Mouse (Mus musculus) kidney, postnatal 0 days (tissue): ENCODE results near the gene Rgr. TPM values are rescaled to one million over a fixed set of nuclear protein-coding genes. Genes with fewer than 3 reads are reported as not detected.
"Not testable (repeated sequence)": the region's sequence is repeated elsewhere in the genome, so short reads cannot be mapped to it uniquely, and the experiment has no call there.

Experiments used
- ATAC-seq: fragments of 200-750 bp; cut with Nextera tagmentation; replicated peaks from 2 replicates; pipeline ENCODE4 v1.8.0; 2017; ENCODE audit warnings: low read depth, moderate number of reproducible peaks, moderate TSS enrichment, moderate library complexity; ENCODE audit not compliant: low FRiP score
- DNase-seq: peaks from one replicate; pipeline ENCODE4 v3.0.0-alpha.2; 2016; ENCODE audit warnings: low spot score
- H3K27ac ChIP-seq: fragments of 300-500 bp; sonication (generic); 2 replicates; pipeline ENCODE4 v1.5.1; 2014; ENCODE audit warnings: mild to moderate bottlenecking
- H3K27me3 ChIP-seq: fragments of 300-500 bp; sonication (generic); 2 replicates; pipeline ENCODE4 v1.6.1; 2014; ENCODE audit warnings: low read length, mixed read lengths; ENCODE audit not compliant: insufficient read depth
- H3K36me3 ChIP-seq: fragments of 300-500 bp; sonication (generic); 2 replicates; pipeline ENCODE4 v1.6.1; 2014; ENCODE audit warnings: low read length, mixed read lengths; ENCODE audit not compliant: insufficient read depth
- H3K4me1 ChIP-seq: fragments of 300-500 bp; sonication (generic); replicated peaks from 2 replicates; pipeline ENCODE4 v1.6.1; 2014; ENCODE audit warnings: antibody characterized with exemption, low read length, mixed read lengths; ENCODE audit not compliant: insufficient read depth
- H3K4me2 ChIP-seq: fragments of 300-500 bp; sonication (generic); 2 replicates; pipeline ENCODE4 v1.6.1; 2014; ENCODE audit warnings: mild to moderate bottlenecking, low read length, moderate library complexity, mixed read lengths
- H3K4me3 ChIP-seq: fragments of 300-500 bp; sonication (generic); replicated peaks from 2 replicates; pipeline ENCODE4 v1.5.1; 2014; ENCODE audit warnings: low read depth, low read length
- H3K9ac ChIP-seq: fragments of 300-500 bp; sonication (generic); 2 replicates; pipeline ENCODE4 v1.6.1; 2014; ENCODE audit warnings: low read depth, low read length
- H3K9me3 ChIP-seq: fragments of 300-500 bp; sonication (generic); replicated peaks from 2 replicates; pipeline ENCODE4 v1.6.1; 2016; ENCODE audit warnings: low read length, inconsistent platforms, mixed read lengths
- CTCF ChIP-seq: IDR thresholded peaks from 2 replicates; pipeline ENCODE4 v1.5.1; 2016; ENCODE audit warnings: antibody characterized with exemption, low read depth, mild to moderate bottlenecking, moderate library complexity
- WGBS: fragments of 180-500 bp; shearing (Covaris S2); extraction: QIAGEN DNeasy Blood & Tissue Kit; methylation state at CpG from one replicate; pipeline ENCODE4 v1.1.7; 2014; 5-methylcytosine and 5-hydroxymethylcytosine counted together
- polyA plus RNA-seq: library from polyadenylated mRNA; unstranded; fragments of >200 nt; fragmentation: Nextera tagmentation; extraction: Ambion mirVana; gene quantifications from 2 replicates; pipeline ENCODE4 v1.2.1, GENCODE M21; 2015

The Rgr gene
- polyA plus RNA-seq, 1 experiment from 2014 or later: not detected

DNA sequence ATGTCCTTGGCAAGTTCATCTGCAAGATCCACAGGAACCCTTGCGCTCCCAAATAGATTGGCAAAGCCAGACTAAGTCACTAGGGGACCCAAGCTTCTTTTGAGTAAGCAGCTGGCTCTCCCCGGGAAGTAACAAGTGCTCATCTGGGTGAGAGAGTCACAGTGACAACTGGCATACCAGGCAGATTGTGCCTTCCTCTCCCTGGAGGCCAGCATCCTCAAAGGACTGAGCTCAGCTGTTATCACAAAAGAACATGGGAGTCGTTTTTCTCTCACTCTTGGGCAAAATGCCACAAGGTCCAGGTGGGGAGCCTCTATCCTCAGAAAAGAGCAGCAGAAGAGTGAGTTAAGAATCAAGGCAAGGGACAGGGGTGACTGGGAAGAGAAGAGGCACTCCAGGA, 42.9 kb downstream of the Rgr start:
- H3K9me3 ChIP-seq: no peaks in the 10 kb centered on the region
- ATAC-seq: no peak
- H3K4me2 ChIP-seq: no peak overlapping the region
- no peak overlapping the region for H3K27ac ChIP-seq
- no peak overlapping the region for H3K9ac ChIP-seq
- no peaks in the 10 kb centered on the region for H3K4me1 ChIP-seq
- TF ChIP-seq CTCF: no peak
- WGBS: 41% methylated on average over 3 of the region's 3 CpGs
- H3K4me3 ChIP-seq: no peak overlapping the region
- H3K36me3 ChIP-seq: no peaks in the 10 kb centered on the region
- no peaks in the 10 kb centered on the region for H3K27me3 ChIP-seq
- no peak for DNase-seq

DNA sequence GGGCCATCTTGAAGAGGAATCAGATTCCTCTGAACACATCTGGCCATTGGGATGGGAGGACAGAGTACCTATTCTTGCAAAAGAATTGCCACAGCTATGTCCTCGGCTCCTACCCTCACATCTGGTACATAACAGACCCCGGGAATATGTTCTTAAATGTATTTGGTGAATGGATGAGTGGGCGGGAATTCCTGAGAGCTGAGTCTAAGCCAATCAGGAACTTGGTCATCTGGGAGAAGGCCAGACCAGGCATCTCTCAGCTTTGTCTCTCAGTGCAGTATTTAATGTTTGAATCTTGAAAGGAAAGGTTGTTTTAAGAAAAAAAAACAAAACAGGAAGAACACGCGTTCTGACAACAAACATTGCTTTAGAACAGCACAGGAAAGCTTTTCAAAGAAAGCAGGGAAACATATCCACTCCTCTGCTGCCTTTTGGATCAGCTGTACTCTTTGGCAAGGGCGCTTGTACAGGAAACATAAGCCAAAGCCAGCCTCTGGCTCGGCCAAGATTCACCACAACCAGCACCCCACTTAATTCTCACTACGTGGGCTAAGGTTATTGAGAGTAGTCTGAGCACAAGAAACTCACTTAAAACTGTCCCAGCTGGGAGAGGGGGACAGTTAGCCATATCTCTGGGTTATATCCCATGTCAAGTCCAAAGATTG, 45.2 kb downstream of the Rgr start:
- no peaks in the 10 kb centered on the region for H3K4me1 ChIP-seq
- H3K4me3 ChIP-seq: no peak overlapping the region
- no peak for ATAC-seq
- H3K4me2 ChIP-seq: no peak overlapping the region
- H3K27ac ChIP-seq: no peak overlapping the region
- H3K9ac ChIP-seq: no peak overlapping the region
- no peak for TF ChIP-seq CTCF
- H3K36me3 ChIP-seq: no peaks in the 10 kb centered on the region
- H3K9me3 ChIP-seq: no peaks in the 10 kb centered on the region
- whole genome bisulfite sequencing: 66% methylated on average over 8 of the region's 8 CpGs
- H3K27me3 ChIP-seq: no peaks in the 10 kb centered on the region
- DNase-seq: no peak

GRCm38 (mm10) chr14:37002852-37003251, 45.9 kb downstream of the Rgr start:
- no peaks in the 10 kb centered on the region for H3K27me3 ChIP-seq

DNA sequence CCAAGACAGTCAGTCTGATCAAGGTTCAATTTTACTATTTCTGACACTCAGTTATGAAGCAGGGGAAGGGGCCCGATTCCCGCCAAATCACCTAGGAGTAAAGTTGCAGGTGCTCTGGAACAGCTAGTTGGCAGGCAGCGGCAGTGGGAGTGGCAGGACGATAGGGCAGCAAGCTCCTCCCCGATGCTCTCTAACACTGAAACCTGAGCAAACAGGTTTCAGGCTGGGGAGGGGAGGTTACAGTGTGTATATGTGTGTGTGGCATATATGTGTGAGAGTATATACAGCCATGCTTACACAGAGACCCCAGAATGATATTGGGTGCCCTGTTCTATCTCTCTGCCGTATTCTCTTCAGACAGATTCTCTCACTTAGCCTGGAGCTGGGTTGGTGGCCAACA, 48.0 kb downstream of the Rgr start:
- H3K36me3 ChIP-seq, H3K4me2 ChIP-seq, H3K9me3 ChIP-seq, DNase-seq, H3K27ac ChIP-seq, ATAC-seq, H3K9ac ChIP-seq, H3K4me1 ChIP-seq, H3K4me3 ChIP-seq, H3K27me3 ChIP-seq: not testable (repeated sequence)
- WGBS: 70% methylated on average over 6 of the region's 6 CpGs

More at GRCm38 (mm10) chr14:37002852-37003251, 45.9 kb downstream of the Rgr start:
- Histone ChIP-seq H3K4me2 (no peak overlapping the region), H3K27ac (no peak overlapping the region), H3K4me1 (no peaks in the 10 kb centered on the region), H3K9me3 (no peaks in the 10 kb centered on the region), H3K9ac (no peak overlapping the region), H3K4me3 (no peak overlapping the region), H3K36me3 (no peaks in the 10 kb centered on the region)
- 70% methylated on average over 2 of the region's 2 CpGs for WGBS
- no peak for TF ChIP-seq CTCF
- DNase-seq (no peak), ATAC-seq (no peak)

- Histone ChIP-seq H3K27me3 (no peaks in the 10 kb centered on the region), H3K4me3 (no peak overlapping the region), H3K4me2 (no peak overlapping the region), H3K27ac (no peak overlapping the region), H3K36me3 (no peaks in the 10 kb centered on the region), H3K9me3 (no peaks in the 10 kb centered on the region), H3K4me1 (no peaks in the 10 kb centered on the region), H3K9ac (no peak overlapping the region)
- DNase-seq: no peak
- no peak for TF ChIP-seq CTCF
- no peak for ATAC-seq
These were observed 59.0 kb downstream of the Rgr start for GRCm38 (mm10) chr14:36989784-36990183.

- no peak for DNase-seq
- Histone ChIP-seq H3K4me3 (no peak overlapping the region), H3K36me3 (no peaks in the 10 kb centered on the region), H3K9me3 (no peaks in the 10 kb centered on the region), H3K9ac (no peak overlapping the region), H3K27ac (no peak overlapping the region), H3K4me2 (no peak overlapping the region), H3K27me3 (no peaks in the 10 kb centered on the region), H3K4me1 (no peaks in the 10 kb centered on the region)
- no peak for TF ChIP-seq CTCF
- 82% methylated on average over 3 of the region's 3 CpGs for WGBS
- ATAC-seq: no peak
These were observed 63.1 kb downstream of the Rgr start for GRCm38 (mm10) chr14:36985693-36986092.

Other genes starting within 250 kb of the Rgr start
- 43.3 and 44.0 TPM in 2 replicates for gene Ccser2, start 80.2 kb downstream of the Rgr start, polyA plus RNA-seq
- not detected in 2 replicates for gene Lrit1, start 5.9 kb upstream of the Rgr start, polyA plus RNA-seq
- not detected in 2 replicates for gene Lrit2, start 19.0 kb upstream of the Rgr start, polyA plus RNA-seq
- 1.6 and 1.7 TPM in 2 replicates for gene Cdhr1, start 49.4 kb upstream of the Rgr start, polyA plus RNA-seq
- 0.17 and 0.26 TPM in 2 replicates for gene 2610528A11Rik, start 65.1 kb upstream of the Rgr start, polyA plus RNA-seq
- gene Ghitm, start 86.3 kb upstream of the Rgr start, polyA plus RNA-seq: 267 and 296 TPM in 2 replicates